Mouse (Mus musculus): ENCODE measurements around the gene Pgs1. TPM values are rescaled to one million over a fixed set of nuclear protein-coding genes. Genes with fewer than 3 reads are reported as not detected.

Pgs1 gene
- polyA plus RNA-seq, 1 experiment from 2014 or later = 37.5 TPM

GRCm38 (mm10) chr11:117966506-117967100, 19.5 kb upstream of the Pgs1 start:
- H3K9ac ChIP-seq (ENCODE audit: low read depth, low read length) = peak overlapping the region; percentile 38
- ATAC-seq (ENCODE audit: low FRiP score, low TSS enrichment) = no peak
- H3K36me3 ChIP-seq (ENCODE audit: control insufficient read depth, insufficient read depth, low read length) = peaks cover 13% of the 10 kb centered on the region
- H3K4me1 ChIP-seq (ENCODE audit: control insufficient read depth, insufficient read depth, low read length) = peaks cover 67% of the 10 kb centered on the region
- H3K4me3 ChIP-seq (ENCODE audit: low read length) = peak overlapping the region; percentile 79
- H3K27me3 ChIP-seq (ENCODE audit: control insufficient read depth, insufficient read depth, low read length) = peaks cover 12% of the 10 kb centered on the region; the same call in 1 of the 2 replicates
- H3K27ac ChIP-seq (ENCODE audit: low read depth, low read length) = no peak overlapping the region
- peak overlapping the region; percentile 98 for H3K4me2 ChIP-seq (replicated peaks; ENCODE audit: low read depth, low read length)
- 56% methylated on average over 7 of the region's 7 CpGs for WGBS
- no peaks in the 10 kb centered on the region for H3K9me3 ChIP-seq (ENCODE audit: control insufficient read depth, low read length)

DNA sequence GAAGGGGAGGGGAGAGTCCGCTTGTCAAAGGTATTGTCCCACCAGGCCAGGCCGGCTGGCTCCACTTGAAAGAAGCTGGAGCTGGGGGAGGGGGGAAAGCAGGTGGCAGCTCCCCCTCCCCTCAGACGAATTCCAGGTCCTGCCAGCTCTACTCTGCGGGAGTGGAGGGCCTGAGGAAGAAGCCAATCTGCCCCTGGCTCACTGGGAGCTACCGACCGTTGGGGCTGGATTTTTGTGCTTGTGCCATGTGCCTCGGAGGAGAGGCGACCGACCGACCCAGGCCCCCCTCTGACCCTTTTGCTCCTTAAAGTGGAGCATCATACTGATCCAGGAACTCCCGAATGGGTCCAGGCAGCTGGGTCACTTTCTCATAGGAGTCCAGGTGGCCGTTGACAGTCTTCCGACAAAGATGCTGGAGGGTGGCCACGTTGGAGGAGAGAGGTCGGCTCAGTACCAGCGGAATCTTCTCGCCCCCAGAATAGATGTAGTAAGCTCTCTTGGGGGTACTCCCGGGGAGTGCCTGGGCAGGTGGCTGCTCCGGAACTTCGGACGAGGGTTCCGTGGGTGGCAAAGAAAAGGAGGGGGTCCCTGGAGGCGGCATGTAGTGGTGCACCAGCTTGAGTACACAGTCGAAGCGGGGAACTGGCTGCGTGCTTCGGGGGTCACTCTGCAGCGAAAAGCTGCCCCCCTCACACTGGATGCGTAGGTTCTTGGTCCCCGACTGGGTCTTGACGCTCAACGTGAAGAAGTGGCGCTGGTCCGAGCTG, 18.7 kb upstream of the Pgs1 start:
- WGBS = 12% methylated on average over 34 of the region's 34 CpGs
- Histone ChIP-seq H3K4me2 (replicated peaks; ENCODE audit: low read depth, low read length) (peak overlapping the region; percentile 98), H3K9ac (ENCODE audit: low read depth, low read length) (peak overlapping the region; percentile 87), H3K4me3 (ENCODE audit: low read length) (peak overlapping the region; percentile 79), H3K27ac (ENCODE audit: low read depth, low read length) (no peak overlapping the region), H3K36me3 (ENCODE audit: control insufficient read depth, insufficient read depth, low read length) (peaks cover 13% of the 10 kb centered on the region), H3K4me1 (ENCODE audit: control insufficient read depth, insufficient read depth, low read length) (peaks cover 59% of the 10 kb centered on the region), H3K9me3 (ENCODE audit: control insufficient read depth, low read length) (no peaks in the 10 kb centered on the region), H3K27me3 (ENCODE audit: control insufficient read depth, insufficient read depth, low read length) (peaks cover 12% of the 10 kb centered on the region; the same call in 1 of the 2 replicates)
- ATAC-seq (ENCODE audit: low FRiP score, low TSS enrichment) = no peak

GRCm38 (mm10) chr11:117968016-117968671, 17.9 kb upstream of the Pgs1 start:
- Histone ChIP-seq H3K4me3 (ENCODE audit: low read length) (peak overlapping the region; percentile 79), H3K27ac (ENCODE audit: low read depth, low read length) (peak overlapping the region; percentile 93; the same call in 1 of the 2 replicates), H3K4me1 (ENCODE audit: control insufficient read depth, insufficient read depth, low read length) (peaks cover 52% of the 10 kb centered on the region), H3K36me3 (ENCODE audit: control insufficient read depth, insufficient read depth, low read length) (peaks cover 13% of the 10 kb centered on the region), H3K27me3 (ENCODE audit: control insufficient read depth, insufficient read depth, low read length) (peaks cover 12% of the 10 kb centered on the region; the same call in 1 of the 2 replicates), H3K4me2 (replicated peaks; ENCODE audit: low read depth, low read length) (peak overlapping the region; percentile 98), H3K9ac (ENCODE audit: low read depth, low read length) (peak overlapping the region; percentile 87), H3K9me3 (ENCODE audit: control insufficient read depth, low read length) (no peaks in the 10 kb centered on the region)
- under 1% methylated on average over 64 of the region's 64 CpGs for WGBS
- ATAC-seq (ENCODE audit: low FRiP score, low TSS enrichment) = no peak

- ATAC-seq (ENCODE audit: low FRiP score, low TSS enrichment) = no peak; the same call in 1 of the 2 replicates
- H3K4me1 ChIP-seq (ENCODE audit: control insufficient read depth, insufficient read depth, low read length) = peaks cover 50% of the 10 kb centered on the region
- under 1% methylated on average over 34 of the region's 34 CpGs for WGBS
Measured at GRCm38 (mm10) chr11:117968716-117969099, 17.4 kb upstream of the Pgs1 start.

GRCm38 (mm10) chr11:117969100-117969944, 16.8 kb upstream of the Pgs1 start:
- Histone ChIP-seq H3K9me3 (ENCODE audit: control insufficient read depth, low read length) (no peaks in the 10 kb centered on the region), H3K4me1 (ENCODE audit: control insufficient read depth, insufficient read depth, low read length) (peaks cover 50% of the 10 kb centered on the region), H3K36me3 (ENCODE audit: control insufficient read depth, insufficient read depth, low read length) (peaks cover 13% of the 10 kb centered on the region), H3K9ac (ENCODE audit: low read depth, low read length) (peak overlapping the region; percentile 87), H3K27me3 (ENCODE audit: control insufficient read depth, insufficient read depth, low read length) (peaks cover 12% of the 10 kb centered on the region; the same call in 1 of the 2 replicates), H3K4me3 (ENCODE audit: low read length) (peak overlapping the region; percentile 79), H3K4me2 (replicated peaks; ENCODE audit: low read depth, low read length) (peak overlapping the region; percentile 98), H3K27ac (ENCODE audit: low read depth, low read length) (peak overlapping the region; percentile 93)
- under 1% methylated on average over 46 of the region's 65 CpGs for WGBS
- ATAC-seq (ENCODE audit: low FRiP score, low TSS enrichment) = peak; percentile 92

More at GRCm38 (mm10) chr11:117968716-117969099, 17.4 kb upstream of the Pgs1 start:
- Histone ChIP-seq H3K9ac (ENCODE audit: low read depth, low read length) (peak overlapping the region; percentile 87), H3K4me3 (ENCODE audit: low read length) (peak overlapping the region; percentile 79), H3K9me3 (ENCODE audit: control insufficient read depth, low read length) (no peaks in the 10 kb centered on the region), H3K36me3 (ENCODE audit: control insufficient read depth, insufficient read depth, low read length) (peaks cover 13% of the 10 kb centered on the region), H3K27me3 (ENCODE audit: control insufficient read depth, insufficient read depth, low read length) (peaks cover 12% of the 10 kb centered on the region; the same call in 1 of the 2 replicates), H3K4me2 (replicated peaks; ENCODE audit: low read depth, low read length) (peak overlapping the region; percentile 98), H3K27ac (ENCODE audit: low read depth, low read length) (peak overlapping the region; percentile 93)

- H3K9me3 ChIP-seq (ENCODE audit: control insufficient read depth, low read length) = no peaks in the 10 kb centered on the region
- H3K9ac ChIP-seq (ENCODE audit: low read depth, low read length) = peak within 1 kb of the TSS; percentile 87
- H3K4me3 ChIP-seq (ENCODE audit: low read length) = peak within 1 kb of the TSS; percentile 79
- ATAC-seq (ENCODE audit: low FRiP score, low TSS enrichment) = peak; percentile 11; the same call in 1 of the 2 replicates
- WGBS = 10% methylated on average over 21 of the region's 21 CpGs
- peaks cover 13% of the 10 kb centered on the region for H3K36me3 ChIP-seq (ENCODE audit: control insufficient read depth, insufficient read depth, low read length)
- peak within 1 kb of the TSS; percentile 98 for H3K4me2 ChIP-seq (replicated peaks; ENCODE audit: low read depth, low read length)
- H3K27me3 ChIP-seq (ENCODE audit: control insufficient read depth, insufficient read depth, low read length) = peaks cover 12% of the 10 kb centered on the region; the same call in 1 of the 2 replicates
- peaks cover 50% of the 10 kb centered on the region for H3K4me1 ChIP-seq (ENCODE audit: control insufficient read depth, insufficient read depth, low read length)
- peak within 1 kb of the TSS; percentile 93 for H3K27ac ChIP-seq (ENCODE audit: low read depth, low read length)
Measured at GRCm38 (mm10) chr11:117969945-117970872, 15.9 kb upstream of the Pgs1 start, which contains the start of gene Socs3. Gene Socs3 (minus strand): TSS chr11:117970047.

DNA sequence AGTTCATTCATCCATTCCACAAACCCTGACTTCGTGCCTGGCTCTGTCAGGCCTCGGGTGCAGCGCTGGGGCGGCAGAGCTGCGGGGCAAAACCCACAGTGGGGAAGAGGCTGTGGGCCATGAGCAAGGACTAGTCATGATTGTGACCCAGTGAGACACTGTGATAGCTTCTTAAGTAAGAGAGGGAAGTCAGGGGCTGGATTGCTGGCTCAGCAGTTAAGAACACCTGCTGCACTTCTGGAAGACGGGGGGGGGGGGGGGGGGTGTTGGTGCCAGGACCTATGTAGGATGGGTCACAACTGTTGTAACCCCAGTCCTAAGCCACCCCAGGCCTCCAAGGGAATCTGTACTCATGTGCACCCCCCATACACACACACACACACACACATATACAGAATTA, 15.0 kb upstream of the Pgs1 start:
- 49% methylated on average over 5 of the region's 6 CpGs for WGBS
- peaks cover 50% of the 10 kb centered on the region for H3K4me1 ChIP-seq (ENCODE audit: control insufficient read depth, insufficient read depth, low read length)
- H3K4me3 ChIP-seq (ENCODE audit: low read length) = no peak overlapping the region
- peaks cover 13% of the 10 kb centered on the region for H3K36me3 ChIP-seq (ENCODE audit: control insufficient read depth, insufficient read depth, low read length)
- H3K27me3 ChIP-seq (ENCODE audit: control insufficient read depth, insufficient read depth, low read length) = peaks cover 12% of the 10 kb centered on the region; the same call in 1 of the 2 replicates
- no peak overlapping the region for H3K27ac ChIP-seq (ENCODE audit: low read depth, low read length)
- H3K9me3 ChIP-seq (ENCODE audit: control insufficient read depth, low read length) = no peaks in the 10 kb centered on the region
- H3K4me2 ChIP-seq (replicated peaks; ENCODE audit: low read depth, low read length) = no peak overlapping the region
- no peak overlapping the region for H3K9ac ChIP-seq (ENCODE audit: low read depth, low read length)
- ATAC-seq (ENCODE audit: low FRiP score, low TSS enrichment) = no peak

Measured in kidney, embryonic 14.5 days (tissue).